Mouse (Mus musculus) adrenal gland, adult (tissue): ENCODE data around the gene Trim68.
"Not testable (repeated sequence)": the region's sequence is repeated elsewhere in the genome, so short reads cannot be mapped to it uniquely, and the experiment has no call there.

ENCODE experiments used
- DNase-seq, 2 experiments: peaks; one replicate each; pipeline ENCODE4 v3.0.0; 2022 to 2023; ENCODE audit warnings: low spot score in 1 of 2; ENCODE audit not compliant: inconsistent age in 2 of 2

The Trim68 gene

DNA sequence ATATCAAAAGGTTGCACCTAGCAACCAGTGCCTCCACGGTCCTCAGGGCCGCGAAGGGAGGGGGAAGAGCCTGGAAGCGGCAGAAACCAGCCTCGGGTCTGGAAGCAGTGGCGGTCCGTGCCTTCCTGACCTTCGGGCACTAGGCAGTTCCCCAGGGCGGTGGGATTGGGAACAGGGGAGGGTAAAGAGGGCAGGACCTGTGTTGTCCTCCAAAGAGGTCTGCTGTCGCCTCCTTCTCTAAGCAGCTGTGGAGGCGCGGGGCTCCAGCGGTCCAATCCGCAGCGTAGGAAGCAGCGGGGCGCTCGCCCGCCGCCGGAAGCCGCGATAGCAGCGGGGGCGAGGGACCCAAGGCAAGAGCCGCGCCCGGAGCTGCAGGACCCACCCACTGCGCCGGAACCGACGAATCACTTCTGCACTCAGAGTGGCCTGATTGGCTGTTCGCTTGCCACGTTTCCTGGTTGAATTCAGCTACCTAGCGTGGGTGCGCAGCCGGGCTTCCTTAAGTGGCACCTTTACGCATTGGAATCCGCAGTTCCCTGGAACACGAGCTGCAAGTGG lies at the start of gene Trim68:
Trim68 (minus strand) TSS at position 384 of the 558 bp plus-strand sequence.
- peak; percentile 92 to 97 for DNase-seq

DNA sequence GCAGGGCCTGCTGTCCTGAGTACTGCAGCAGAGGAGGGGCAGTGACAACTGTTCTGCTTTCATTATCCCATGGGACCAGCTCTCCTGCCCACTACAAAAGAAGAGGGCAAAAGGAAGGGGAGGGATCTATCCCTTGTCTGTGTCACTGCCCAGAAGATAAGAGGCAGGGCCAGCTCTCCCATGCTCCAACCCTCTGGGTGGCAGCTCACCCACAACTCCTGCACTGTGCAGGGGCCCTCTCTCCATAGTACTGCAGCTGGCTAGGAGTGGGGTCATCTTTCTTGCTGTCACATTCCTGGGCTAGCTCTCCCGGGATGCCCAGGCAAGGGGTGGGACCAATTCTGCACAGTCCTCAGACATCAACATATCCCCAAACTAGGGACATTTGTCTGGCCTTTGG lies 46.7 kb upstream of the Trim68 start:
- DNase-seq = no peak

DNA sequence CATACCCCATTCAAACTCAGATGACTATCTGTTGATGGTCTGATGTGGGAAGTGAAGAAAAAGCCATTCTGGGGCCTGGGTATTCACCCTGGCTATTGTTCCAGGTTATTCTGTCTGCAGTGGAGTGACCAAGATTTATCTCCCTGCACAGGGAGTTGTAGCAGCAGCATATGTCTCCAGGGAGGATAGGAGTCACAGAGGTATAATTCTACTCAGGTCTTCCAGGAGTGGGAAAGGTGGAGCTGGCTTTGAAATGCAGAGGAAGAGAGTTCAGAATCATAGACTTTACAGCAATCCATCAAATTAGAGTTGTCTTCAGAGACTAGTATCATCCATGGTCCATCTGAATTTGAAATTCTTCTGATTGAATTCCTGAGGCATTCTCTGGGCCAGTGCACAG lies 40.3 kb upstream of the Trim68 start, which contains the start of gene Olfr559:
Olfr559 (minus strand) TSS at position 101 of the 400 bp plus-strand sequence.
- DNase-seq = no peak

DNA sequence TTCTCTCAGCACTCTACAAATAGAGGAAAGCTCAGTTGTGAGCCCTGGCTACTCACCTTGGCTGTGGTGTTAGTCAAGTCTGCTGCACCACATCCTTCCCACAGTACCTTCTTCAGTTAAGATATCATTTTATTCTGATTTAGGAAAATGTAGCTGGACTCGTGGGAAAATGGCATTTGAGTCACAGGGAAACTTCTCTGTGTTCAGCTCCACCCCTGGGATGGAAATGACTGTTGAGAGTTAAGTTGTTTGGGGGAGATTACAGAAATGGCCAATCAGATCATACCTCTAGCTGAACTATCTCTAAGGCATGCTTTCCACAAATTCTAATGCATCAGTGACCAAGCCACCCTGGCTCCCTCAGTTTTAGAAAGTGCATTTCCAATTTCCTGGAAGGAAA lies 31.8 kb upstream of the Trim68 start, which contains the start of gene Olfr33:
Olfr33 (minus strand) TSS at position 101 of the 400 bp plus-strand sequence.
- DNase-seq = peak in 1 of 2 experiments; percentile 10

DNA sequence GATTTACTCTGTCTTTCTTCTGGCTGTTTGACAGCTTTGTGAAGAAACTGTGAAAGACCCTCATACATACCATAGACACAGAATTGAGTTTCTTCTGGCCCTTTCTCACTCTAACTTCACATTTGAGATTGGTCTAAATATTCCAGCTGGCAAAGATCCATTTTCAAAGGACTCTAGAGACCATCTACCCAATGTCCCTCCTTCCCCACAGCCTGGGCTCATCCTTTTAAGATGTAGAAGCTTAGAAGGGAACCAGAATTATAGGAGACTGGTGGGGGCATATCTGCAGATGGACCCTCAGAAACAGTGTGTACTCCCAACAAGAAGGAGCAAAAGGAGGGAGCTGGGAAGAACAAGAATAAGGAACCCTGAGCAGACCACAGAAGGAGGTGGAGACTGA lies 14.8 kb upstream of the Trim68 start, which contains the start of gene Olfr558:
Olfr558 (plus strand) TSS at position 301 of the 400 bp plus-strand sequence.
- no peak for DNase-seq

DNA sequence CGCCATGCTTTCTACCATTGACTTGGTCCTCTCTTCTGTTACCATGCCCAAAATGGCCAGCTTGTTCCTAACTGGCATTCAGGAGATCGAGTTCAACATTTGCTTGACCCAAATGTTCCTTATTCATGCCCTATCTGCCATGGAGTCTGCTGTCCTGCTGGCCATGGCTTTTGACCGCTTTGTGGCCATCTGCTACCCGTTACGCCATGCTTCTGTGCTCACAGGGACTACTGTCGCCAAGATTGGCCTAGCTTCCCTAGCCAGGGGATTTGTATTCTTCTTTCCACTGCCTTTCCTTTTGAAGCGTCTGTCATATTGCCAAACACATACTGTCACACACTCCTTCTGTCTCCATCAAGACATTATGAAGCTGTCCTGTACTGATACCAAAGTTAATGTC lies 11.3 kb upstream of the Trim68 start:
- DNase-seq = no peak

DNA sequence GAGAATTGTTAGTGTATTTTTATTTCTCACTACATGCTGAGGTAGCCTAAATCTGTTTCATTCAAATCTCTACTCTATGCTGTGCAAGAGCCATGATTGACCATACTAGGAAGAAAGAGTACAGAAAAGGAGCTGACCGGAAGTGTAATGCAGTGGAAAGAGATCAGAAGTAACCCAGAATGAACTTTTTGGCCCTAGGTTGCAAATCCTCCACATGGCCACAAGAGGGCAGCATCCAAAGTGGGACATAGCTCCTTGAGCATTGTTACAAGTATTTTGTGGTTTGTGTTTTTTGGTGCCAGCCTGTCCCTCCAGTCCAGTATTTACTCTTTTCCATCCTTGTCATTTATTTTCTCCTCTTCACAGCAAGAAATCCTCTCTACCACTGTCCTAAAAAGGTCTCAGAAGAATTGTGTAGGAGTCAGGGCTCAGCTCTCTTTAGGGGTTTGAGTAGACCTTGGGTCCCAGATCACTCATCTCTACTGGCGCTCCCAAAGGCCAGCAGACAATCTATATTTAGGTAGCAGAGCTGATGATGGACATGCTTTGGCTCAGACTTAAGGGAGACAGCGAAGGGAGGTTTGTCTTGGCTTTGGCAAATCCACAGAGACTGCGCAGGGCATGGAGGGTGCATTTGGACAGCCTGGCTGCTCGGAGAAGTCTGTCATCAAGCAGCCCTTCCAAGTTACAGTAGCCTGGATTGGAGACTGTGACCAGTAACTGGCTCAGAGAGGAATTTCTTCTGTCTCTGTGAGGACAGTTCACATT lies 8.4 kb upstream of the Trim68 start, which contains the start of gene Olfr557:
Olfr557 (plus strand) TSS at position 553 of the 768 bp plus-strand sequence.
- DNase-seq = peak; percentile 21 to 79

DNA sequence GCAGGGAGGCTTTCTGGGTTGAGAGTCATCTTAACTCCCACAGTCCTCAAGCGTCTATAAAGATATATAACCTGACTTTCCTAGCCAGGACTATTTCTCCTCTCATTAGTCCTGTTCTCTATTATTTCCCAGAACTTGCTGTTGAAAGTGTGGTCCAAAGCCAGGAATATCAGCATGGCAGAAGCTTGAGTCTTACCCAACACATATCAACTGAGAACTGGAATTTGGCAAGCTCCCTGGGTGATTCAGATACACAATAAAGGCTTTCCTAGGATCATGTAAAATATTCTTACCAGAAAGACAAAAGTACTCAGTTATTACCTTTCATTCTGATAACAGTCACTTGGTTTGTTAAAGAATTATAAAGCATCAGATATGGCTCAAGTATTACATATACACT lies 5.2 kb downstream of the Trim68 start:
- peak in 1 of 2 experiments; percentile 21 for DNase-seq

DNA sequence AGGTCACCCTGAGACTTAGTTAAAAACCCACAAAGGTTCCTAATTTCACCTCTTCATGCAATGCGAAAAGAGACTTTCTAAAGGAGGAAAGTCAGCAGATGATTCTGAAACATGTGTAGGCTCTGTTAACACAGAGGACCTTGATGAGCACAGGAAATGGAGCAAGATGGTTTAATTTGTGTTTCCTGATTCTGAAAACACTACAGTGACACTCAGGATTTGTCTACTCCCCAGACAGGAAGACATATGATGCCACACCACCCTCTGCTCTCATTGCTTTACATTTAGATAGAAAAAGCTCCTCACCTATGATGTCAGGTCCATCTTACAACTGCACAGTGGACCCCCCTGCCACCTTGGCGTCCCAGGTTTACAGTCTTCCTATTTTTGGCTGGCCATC lies 10.9 kb downstream of the Trim68 start:
- DNase-seq = no peak

DNA sequence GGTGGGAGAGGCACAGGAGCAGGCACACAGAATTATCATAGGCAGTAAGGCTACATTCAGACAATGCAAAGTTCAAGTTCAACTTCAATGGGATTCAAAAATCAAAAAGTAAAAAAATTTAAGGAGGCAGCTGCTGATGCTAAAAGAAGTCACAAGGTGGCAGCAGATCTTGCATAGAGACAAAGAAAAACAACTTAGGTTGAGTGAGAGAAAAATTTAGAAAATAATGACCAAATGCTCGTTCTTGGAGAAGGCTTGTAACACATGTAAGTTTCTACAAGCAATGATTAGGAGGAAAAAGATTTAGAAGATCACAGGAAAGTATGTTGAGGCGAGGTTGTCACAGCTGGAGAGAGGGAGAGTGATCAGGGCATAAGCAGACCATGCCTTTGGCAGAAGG lies 21.7 kb downstream of the Trim68 start:
- DNase-seq = peak in 1 of 2 experiments; percentile 53

DNA sequence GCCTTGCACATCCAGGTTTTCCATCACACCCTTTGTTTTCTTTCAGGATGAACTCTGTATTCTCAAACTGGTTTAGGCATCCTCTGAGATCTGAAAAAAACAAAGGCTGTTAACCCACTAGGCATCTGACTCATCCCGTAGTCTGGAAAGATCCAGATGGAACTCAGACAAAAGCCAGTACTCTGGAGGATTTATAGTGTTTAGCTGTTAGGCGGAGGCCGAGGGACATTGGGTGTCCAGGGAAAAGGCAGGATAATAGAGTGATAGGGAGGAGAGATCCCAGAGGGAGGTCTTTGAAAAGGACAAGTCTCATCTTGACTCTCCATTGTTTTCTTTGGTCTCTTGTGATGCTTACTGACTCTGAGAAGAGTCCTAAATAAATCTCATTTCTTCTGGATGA lies 22.5 kb downstream of the Trim68 start, which contains the start of gene Olfr556:
Olfr556 (plus strand) TSS at position 301 of the 400 bp plus-strand sequence.
- no peak for DNase-seq

DNA sequence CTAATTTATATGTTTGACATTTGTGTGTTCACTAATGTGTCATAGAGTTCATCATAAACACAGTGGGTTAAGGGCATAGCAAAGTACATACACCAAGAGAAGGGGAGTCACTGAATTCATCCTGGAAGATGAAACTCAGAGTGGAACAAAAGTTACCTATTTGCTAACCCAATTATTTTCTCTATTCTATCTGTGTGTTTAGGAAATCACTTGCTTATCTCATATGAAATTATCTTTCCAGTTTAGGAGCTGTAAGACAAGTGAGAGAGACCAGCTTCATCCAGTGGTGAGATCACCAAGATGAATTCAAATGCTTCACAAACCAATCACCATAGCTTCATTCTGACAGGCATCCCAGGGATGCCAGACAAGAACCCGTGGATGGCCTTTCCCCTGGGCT lies 28.6 kb downstream of the Trim68 start, which contains the start of gene Olfr555:
Olfr555 (plus strand) TSS at position 301 of the 400 bp plus-strand sequence.
- DNase-seq = no peak

DNA sequence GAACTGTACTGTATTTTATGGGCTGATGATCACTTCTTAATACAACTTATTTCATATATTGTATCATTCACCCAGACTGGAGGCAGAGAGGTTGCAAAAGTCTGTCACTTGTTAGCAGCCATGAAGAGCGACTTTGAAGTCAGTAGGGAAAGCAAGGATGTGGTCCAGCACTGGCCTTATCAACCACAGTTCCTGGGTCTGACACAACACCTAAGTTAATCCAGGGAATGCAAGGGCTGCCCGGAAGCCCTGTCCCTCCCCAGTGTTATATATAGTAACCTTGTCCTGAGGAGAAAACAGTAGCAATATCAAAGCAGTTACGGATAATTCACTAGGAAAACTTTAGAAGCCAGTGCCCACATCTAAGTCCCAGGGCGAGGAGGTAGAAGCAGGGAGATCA lies 42.2 kb downstream of the Trim68 start:
- DNase-seq = not testable (repeated sequence)

DNA sequence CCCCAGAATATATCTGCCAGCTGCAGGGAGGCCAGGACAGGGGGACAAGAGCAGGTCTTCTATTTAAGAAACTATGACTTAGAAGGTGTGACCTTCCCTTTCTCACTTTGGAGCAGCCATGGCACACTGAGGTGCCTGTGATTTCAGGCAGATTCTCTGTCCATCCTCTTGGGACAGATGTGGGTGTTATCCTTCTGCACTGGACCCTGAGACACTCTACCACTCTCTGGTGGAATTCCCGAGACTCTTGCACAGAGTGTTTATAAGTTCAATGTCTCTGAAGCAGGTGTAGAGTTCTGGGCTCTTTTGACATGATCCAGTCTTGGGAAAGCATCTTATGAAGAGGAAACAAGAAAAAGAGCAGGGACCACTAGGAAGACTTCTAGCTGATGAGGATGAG lies 49.0 kb downstream of the Trim68 start, which contains the start of gene Olfr554:
Olfr554 (plus strand) TSS at position 301 of the 400 bp plus-strand sequence.
- no peak for DNase-seq

DNA sequence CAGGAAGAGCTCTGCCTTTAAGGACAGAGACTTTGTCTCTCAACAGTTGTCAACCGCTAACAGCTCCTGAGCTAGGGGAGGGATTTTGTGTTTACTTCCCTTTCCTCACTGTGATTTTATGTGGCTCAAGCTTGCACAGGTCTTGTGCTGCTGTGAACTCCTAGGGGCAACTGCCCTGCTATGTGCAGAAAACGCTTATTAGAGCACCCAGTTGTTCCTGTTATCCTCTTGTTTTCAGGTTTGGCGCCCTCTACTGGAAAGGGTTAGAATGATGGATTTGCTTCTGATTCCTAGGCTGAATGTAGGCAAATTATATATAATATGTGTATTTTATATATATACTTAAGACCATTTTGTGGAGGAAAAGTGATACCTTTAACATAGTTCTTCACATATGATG lies 50.5 kb downstream of the Trim68 start:
- DNase-seq = peak; percentile 19 to 84
